Mouse (Mus musculus): ENCODE results near the gene Fastkd5.

GRCm38 (mm10) chr2:130634739-130635411, 5.0 kb upstream of the Fastkd5 start:
- no peak for TF ChIP-seq FOSL1 (IDR thresholded peaks at IDR 0.05; ENCODE audit: insufficient read depth, low read length, poor library complexity, severe bottlenecking)
- TF ChIP-seq CTCF (IDR thresholded peaks at IDR 0.05; ENCODE audit: control insufficient read depth, insufficient read depth, insufficient read length): no peak
- TF ChIP-seq USF1 (IDR thresholded peaks at IDR 0.05; ENCODE audit: low read depth): no peak
- no peak for TF ChIP-seq MAX (IDR thresholded peaks at IDR 0.05)
- TF ChIP-seq CEBPB (IDR thresholded peaks at IDR 0.05; ENCODE audit: low read depth): no peak
- no peak for TF ChIP-seq MYOD1 (IDR thresholded peaks at IDR 0.05; ENCODE audit: control insufficient read depth, insufficient read length, low read depth)

Data from C2C12 (cell line).